Mouse (Mus musculus) adrenal gland, adult 18-20 months (tissue): Measurements from ENCODE around the gene Tax1bp3. TPM values are rescaled to one million over a fixed set of nuclear protein-coding genes. Genes with fewer than 3 reads are reported as not detected.
A peak's percentile ranks its signal among the peaks of the same experiment; 100 is the strongest.

Experiments used
- DNase-seq, 2 experiments: peaks; one replicate each; pipeline ENCODE4 v3.0.0; 2021 to 2022; ENCODE audit warnings: low spot score in 2 of 2
- total RNA-seq, 2 experiments: library from RNA; stranded (reverse); gene quantifications; 1 replicate in 1 of 2; 2 replicates in 1 of 2; pipeline ENCODE4 v1.2.3; 2021

Tax1bp3 gene
- total RNA-seq, 2 experiments from 2014 or later = 70.0 to 91.8 TPM

DNA sequence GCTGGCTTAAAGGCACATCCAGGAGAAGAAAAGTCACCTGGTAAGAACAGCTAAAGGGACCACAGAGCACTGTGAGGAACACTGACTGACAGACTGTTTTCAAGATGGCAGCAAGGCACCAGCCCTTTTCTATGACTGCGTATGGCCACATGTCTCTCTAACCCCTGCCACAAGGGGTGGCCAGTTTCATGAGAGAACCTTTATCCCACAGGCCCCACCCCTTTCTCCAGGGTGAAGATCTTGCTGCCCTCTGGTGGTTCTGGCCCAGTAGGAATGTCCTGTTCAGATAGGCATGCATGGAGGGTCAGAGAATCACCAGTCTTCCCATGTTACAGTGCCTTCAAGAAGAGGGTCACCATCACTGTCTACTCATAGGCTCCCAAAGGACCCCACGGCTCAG, 47.1 kb downstream of the Tax1bp3 start:
- DNase-seq = peak; percentile 11 to 32

DNA sequence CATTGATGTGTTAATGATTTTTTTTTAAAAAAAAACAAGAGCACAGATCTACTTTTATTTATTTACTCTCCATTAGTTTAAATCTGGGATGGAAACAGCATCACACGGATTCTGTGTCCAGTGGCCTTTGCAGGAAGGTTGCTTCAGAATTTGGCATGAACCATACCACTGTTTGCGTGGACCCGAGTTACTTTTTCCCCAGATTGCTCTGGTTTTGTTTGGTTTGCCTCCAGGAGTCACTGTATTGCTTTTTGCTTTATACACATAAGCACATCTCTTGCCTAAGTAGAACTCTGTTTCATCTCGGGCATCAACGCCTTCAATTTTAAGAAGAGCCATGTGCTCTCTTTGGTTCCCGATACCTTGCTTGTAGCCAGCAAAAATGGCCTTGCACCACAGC, 49.0 kb downstream of the Tax1bp3 start:
- DNase-seq = no peak

DNA sequence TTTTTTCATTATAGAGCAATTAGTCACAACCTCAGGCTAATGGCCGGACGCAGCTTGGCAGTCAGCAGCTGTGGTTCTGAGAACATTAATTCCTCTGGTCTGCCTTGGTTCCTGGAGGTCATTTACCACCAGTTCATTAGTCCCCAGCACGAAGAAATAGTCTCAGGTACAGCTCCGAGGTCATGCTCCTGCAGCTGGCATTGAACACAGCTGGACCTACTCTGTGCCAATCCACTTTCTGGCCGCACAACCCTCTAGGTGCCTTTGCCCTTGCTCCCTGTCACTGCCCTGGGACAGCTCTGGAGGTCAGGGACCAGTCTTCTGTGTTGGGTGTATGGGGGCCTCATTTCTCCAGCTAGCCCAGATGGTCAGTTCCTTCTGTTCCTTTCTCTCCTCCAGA, 52.0 kb downstream of the Tax1bp3 start:
- no peak for DNase-seq

DNA sequence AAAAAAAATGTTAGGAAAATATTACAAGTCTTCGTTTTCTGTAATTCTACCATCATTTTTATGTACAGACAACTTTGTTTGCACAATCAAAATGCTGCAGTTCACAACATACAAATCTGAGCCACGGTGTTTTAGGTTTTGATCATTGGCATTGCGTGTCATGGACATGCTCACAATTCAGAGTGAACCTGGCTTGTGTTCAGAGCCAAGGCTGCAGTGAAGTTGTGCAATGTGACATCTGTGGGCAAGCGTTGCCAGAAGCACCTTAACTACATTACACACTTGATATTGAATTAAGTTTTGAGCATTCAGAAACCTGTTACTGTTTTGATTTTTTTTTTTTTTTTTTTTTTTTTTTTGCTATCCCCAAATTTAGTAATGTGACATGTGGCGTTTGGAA, 53.2 kb downstream of the Tax1bp3 start:
- DNase-seq = no peak

DNA sequence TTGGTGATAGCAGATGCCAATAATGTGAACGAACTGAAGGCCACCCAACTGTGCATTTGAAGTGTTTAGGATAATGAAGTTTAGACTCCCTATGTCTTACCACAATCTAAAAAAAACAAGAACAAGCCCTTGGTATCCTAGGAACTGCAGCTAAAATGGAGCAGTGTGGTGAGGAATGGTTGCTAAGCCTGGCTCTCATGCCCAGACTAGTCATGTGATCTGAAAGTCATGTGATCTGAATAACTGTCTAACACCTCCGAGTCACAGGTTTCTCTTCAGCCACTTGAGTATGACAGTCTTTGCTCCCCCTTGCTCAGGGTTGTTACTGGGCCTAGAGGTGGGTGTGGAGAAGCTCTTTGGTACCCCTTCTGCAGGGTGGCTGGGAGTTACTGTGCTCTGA, 55.6 kb downstream of the Tax1bp3 start:
- DNase-seq = no peak

Other genes with a start within 250 kb of the Tax1bp3 start
- gene Atp2a3, start 215.9 kb upstream of the Tax1bp3 start, total RNA-seq = 10 to 100 TPM in 1 of 2 experiments, 1 to 10 TPM in 1; 8.6 to 10.2 TPM
- under 1 TPM; 0.56 to 0.83 TPM for gene P2rx1, start 178.0 kb upstream of the Tax1bp3 start, total RNA-seq
- gene Camkk1, start 158.1 kb upstream of the Tax1bp3 start, total RNA-seq = 1 to 10 TPM; 2.5 to 4.5 TPM
- gene Ncbp3, start 129.3 kb upstream of the Tax1bp3 start, total RNA-seq = 10 to 100 TPM in 1 of 2 experiments, 1 to 10 TPM in 1; 9.2 to 10.5 TPM
- gene Itgae, start 86.5 kb upstream of the Tax1bp3 start, total RNA-seq = 1 to 10 TPM in 1 of 2 experiments, under 1 TPM in 1; 0.33 to 1.1 TPM
- under 1 TPM; 0.13 to 0.46 TPM for gene Haspin, start 38.8 kb upstream of the Tax1bp3 start, total RNA-seq
- 10 to 100 TPM in 1 of 2 experiments, 1 to 10 TPM in 1; 4.6 to 19.3 TPM for gene P2rx5, start 16.7 kb upstream of the Tax1bp3 start, total RNA-seq
- gene Emc6, start within 50 bp of the Tax1bp3 start, total RNA-seq = 10 to 100 TPM; 77.7 to 94.3 TPM
- 10 to 100 TPM; 16.5 to 18.8 TPM for gene Ctns, start 22.0 kb downstream of the Tax1bp3 start, total RNA-seq
- 10 to 100 TPM in 1 of 2 experiments, 1 to 10 TPM in 1; 7.1 to 11.7 TPM for gene Shpk, start 22.4 kb downstream of the Tax1bp3 start, total RNA-seq
- under 1 TPM; 0.27 to 0.80 TPM for gene Trpv1, start 57.2 kb downstream of the Tax1bp3 start, total RNA-seq
- gene Trpv3, start 90.3 kb downstream of the Tax1bp3 start, total RNA-seq = under 1 TPM; 0.10 to 0.16 TPM
- 10 to 100 TPM in 1 of 2 experiments, 1 to 10 TPM in 1; 9.9 to 26.6 TPM for gene Aspa, start 152.5 kb downstream of the Tax1bp3 start, total RNA-seq
- not detected for gene Gm49340, start 152.7 kb downstream of the Tax1bp3 start, total RNA-seq
- 1 to 10 TPM in 1 of 2 experiments, under 1 TPM in 1; 0.96 to 1.0 TPM for gene Spata22, start 152.7 kb downstream of the Tax1bp3 start, total RNA-seq
- gene Olfr20, start 173.7 kb downstream of the Tax1bp3 start, total RNA-seq = not detected
- gene Olfr376, start 194.2 kb downstream of the Tax1bp3 start, total RNA-seq = not detected
- not detected for gene Olfr1, start 222.5 kb downstream of the Tax1bp3 start, total RNA-seq